Mouse (Mus musculus) lung, embryonic 16.5 days (tissue): Measurements from ENCODE around the gene Exosc2. TPM values are rescaled to one million over a fixed set of nuclear protein-coding genes. Genes with fewer than 3 reads are reported as not detected.

Experiments used
- ATAC-seq: fragments of 200-750 bp; cut with Nextera tagmentation; 2 replicates; pipeline ENCODE4 v1.8.0; 2017; ENCODE audit warnings: low read depth, mild to moderate bottlenecking, moderate library complexity
- H3K27ac ChIP-seq: fragments of 300-500 bp; sonication (generic); 2 replicates; pipeline ENCODE4 v1.5.1; 2014; ENCODE audit warnings: mild to moderate bottlenecking, control low read depth, low read length
- H3K27me3 ChIP-seq: fragments of 300-500 bp; sonication (generic); 2 replicates; pipeline ENCODE4 v1.6.1; 2014; ENCODE audit warnings: low read depth, low read length, mixed read lengths; ENCODE audit not compliant: control insufficient read depth, insufficient read depth
- H3K36me3 ChIP-seq: fragments of 300-500 bp; sonication (generic); 2 replicates; pipeline ENCODE4 v1.6.1; 2014; ENCODE audit warnings: low read length; ENCODE audit not compliant: control insufficient read depth, insufficient read depth
- H3K4me1 ChIP-seq: fragments of 300-500 bp; sonication (generic); replicated peaks from 2 replicates; pipeline ENCODE4 v1.6.1; 2014; ENCODE audit warnings: low read length, mixed read lengths; ENCODE audit not compliant: control insufficient read depth, insufficient read depth
- H3K4me2 ChIP-seq: fragments of 300-500 bp; sonication (generic); 2 replicates; pipeline ENCODE4 v1.6.1; 2014; ENCODE audit warnings: low read depth, low read length, control low read depth
- H3K4me3 ChIP-seq: fragments of 300-500 bp; sonication (generic); 2 replicates; pipeline ENCODE4 v1.5.1; 2014; ENCODE audit warnings: mild to moderate bottlenecking, low read length, control low read depth
- H3K9ac ChIP-seq: fragments of 300-500 bp; sonication (generic); 2 replicates; pipeline ENCODE4 v1.6.1; 2014; ENCODE audit warnings: low read length, control low read depth
- H3K9me3 ChIP-seq: fragments of 300-500 bp; sonication (generic); 2 replicates; pipeline ENCODE4 v1.6.1; 2016; ENCODE audit warnings: low read length; ENCODE audit not compliant: control insufficient read depth
- WGBS: fragments of 180-500 bp; shearing (Covaris S2); extraction: QIAGEN DNeasy Blood & Tissue Kit; methylation state at CpG from one replicate; pipeline ENCODE4 v1.1.7; 2014; 5-methylcytosine and 5-hydroxymethylcytosine counted together
- polyA plus RNA-seq: library from polyadenylated mRNA; unstranded; fragments of >200 nt; fragmentation: Nextera tagmentation; extraction: Ambion mirVana; gene quantifications from 2 replicates; pipeline ENCODE4 v1.2.1, GENCODE M21; 2015

The Exosc2 gene
- polyA plus RNA-seq, 1 experiment from 2014 or later = 55.1 TPM

GRCm38 (mm10) chr2:31714780-31715179, 44.3 kb downstream of the Exosc2 start:
- Histone ChIP-seq H3K4me1 (no peaks in the 10 kb centered on the region), H3K4me2 (no peak overlapping the region), H3K4me3 (no peak overlapping the region), H3K36me3 (no peaks in the 10 kb centered on the region), H3K9ac (no peak overlapping the region), H3K27ac (no peak overlapping the region), H3K9me3 (no peaks in the 10 kb centered on the region), H3K27me3 (no peaks in the 10 kb centered on the region)
- ATAC-seq = no peak
- WGBS = 89% methylated on average over 4 of the region's 4 CpGs

DNA sequence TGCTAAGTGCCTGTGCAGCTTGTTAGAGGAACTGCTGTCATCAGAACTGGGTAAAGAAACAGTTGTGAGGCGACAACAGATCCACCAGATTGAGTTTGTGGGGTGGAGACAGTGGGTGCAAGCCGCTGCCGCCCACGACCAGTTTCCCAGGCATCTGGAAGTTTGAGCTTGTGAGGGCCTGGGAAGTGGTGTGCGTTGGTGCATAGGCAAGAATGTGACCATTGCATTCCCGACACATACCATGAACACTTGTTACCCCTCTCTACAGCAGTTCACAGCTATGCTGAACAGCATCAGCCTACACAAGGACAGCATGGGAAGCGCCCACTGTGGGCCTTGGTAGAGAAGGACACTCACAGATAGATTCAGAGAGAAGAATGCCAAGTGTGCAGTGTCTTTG, 45.5 kb downstream of the Exosc2 start:
- Histone ChIP-seq H3K9me3 (no peaks in the 10 kb centered on the region), H3K27ac (no peak overlapping the region), H3K36me3 (no peaks in the 10 kb centered on the region), H3K27me3 (no peaks in the 10 kb centered on the region), H3K9ac (no peak overlapping the region), H3K4me2 (no peak overlapping the region), H3K4me1 (no peaks in the 10 kb centered on the region), H3K4me3 (no peak overlapping the region)
- no peak for ATAC-seq
- 78% methylated on average over 7 of the region's 7 CpGs for WGBS

GRCm38 (mm10) chr2:31719202-31719880, 48.8 kb downstream of the Exosc2 start:
- 81% methylated on average over 6 of the region's 6 CpGs for WGBS
- H3K27me3 ChIP-seq = no peaks in the 10 kb centered on the region
- no peaks in the 10 kb centered on the region for H3K9me3 ChIP-seq
- no peak overlapping the region for H3K27ac ChIP-seq
- no peak overlapping the region for H3K4me2 ChIP-seq
- no peak overlapping the region for H3K4me3 ChIP-seq
- ATAC-seq = no peak
- H3K36me3 ChIP-seq = no peaks in the 10 kb centered on the region
- H3K4me1 ChIP-seq = no peaks in the 10 kb centered on the region
- H3K9ac ChIP-seq = no peak overlapping the region

DNA sequence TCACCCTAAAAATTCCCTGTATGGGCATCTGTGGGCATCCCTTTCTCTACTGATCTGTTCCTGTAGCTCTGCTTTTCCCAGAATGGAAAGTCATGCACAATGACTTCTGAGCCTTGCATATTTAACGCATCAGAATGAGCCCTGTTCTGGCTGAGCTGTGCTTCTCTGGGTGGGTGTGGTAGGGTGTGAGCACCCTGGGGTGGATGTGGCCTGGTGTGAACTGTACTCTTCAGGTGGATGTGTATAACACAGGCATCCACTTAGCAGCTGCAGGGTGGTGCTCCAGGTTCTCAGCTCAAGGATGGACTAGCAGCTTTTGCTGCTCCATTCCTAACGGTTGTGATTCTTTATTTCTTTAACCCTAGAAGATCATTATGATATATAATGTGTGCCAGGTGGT, 49.4 kb downstream of the Exosc2 start:
- Histone ChIP-seq H3K9ac (no peak overlapping the region), H3K27ac (no peak overlapping the region), H3K4me3 (no peak overlapping the region), H3K4me2 (no peak overlapping the region), H3K36me3 (no peaks in the 10 kb centered on the region), H3K9me3 (no peaks in the 10 kb centered on the region), H3K4me1 (no peaks in the 10 kb centered on the region), H3K27me3 (no peaks in the 10 kb centered on the region)
- no peak for ATAC-seq
- WGBS = 65% methylated on average over 2 of the region's 2 CpGs

- no peaks in the 10 kb centered on the region for H3K36me3 ChIP-seq
- H3K4me2 ChIP-seq = no peak overlapping the region
- H3K9ac ChIP-seq = no peak overlapping the region
- H3K4me1 ChIP-seq = no peaks in the 10 kb centered on the region
- H3K9me3 ChIP-seq = no peaks in the 10 kb centered on the region
- no peak overlapping the region for H3K4me3 ChIP-seq
- no peak overlapping the region for H3K27ac ChIP-seq
- WGBS = 54% methylated on average over 4 of the region's 4 CpGs
- no peaks in the 10 kb centered on the region for H3K27me3 ChIP-seq
- no peak for ATAC-seq
These were observed 50.3 kb downstream of the Exosc2 start for GRCm38 (mm10) chr2:31720783-31721182.

DNA sequence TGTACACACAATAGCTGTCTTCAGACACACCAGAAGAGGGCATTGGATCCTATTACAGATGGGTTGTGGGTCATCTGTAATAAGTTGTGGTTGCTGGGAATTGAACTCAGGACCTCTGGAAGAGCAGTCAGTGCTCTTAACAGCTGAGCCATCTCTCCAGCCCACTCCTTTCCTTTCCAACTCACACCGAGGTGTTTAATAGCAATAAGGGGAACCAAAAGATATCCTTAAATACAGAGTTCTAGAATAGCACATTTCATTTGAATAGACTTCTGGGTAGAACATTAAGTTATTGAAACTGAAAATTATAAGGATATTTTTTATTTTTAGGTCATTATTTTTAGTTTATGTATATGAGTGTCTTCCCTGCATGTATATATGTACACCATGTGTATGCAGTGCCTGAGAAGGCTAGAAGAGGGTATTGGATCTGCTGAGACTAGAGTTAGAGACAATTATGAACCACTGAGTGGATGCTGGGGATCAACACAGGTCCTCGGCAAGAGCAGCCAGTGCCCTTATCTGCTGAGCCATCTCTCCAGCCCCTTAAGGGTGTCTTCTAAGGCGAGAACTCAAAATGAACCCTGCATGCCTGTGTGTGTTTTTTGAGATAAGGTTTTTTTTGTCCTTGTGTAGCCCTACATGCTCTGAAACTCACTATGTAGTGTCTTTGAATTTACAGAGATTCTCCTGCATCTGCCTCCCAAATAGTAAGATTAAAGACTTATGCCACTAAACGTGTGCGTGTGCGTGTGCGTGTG, 54.4 kb downstream of the Exosc2 start:
- H3K4me2 ChIP-seq = no peak overlapping the region
- WGBS = 88% methylated on average over 7 of the region's 7 CpGs
- no peak for ATAC-seq

GRCm38 (mm10) chr2:31727576-31728277, 57.2 kb downstream of the Exosc2 start:
- Histone ChIP-seq H3K4me2 (no peak overlapping the region), H3K9me3 (no peaks in the 10 kb centered on the region), H3K27me3 (no peaks in the 10 kb centered on the region), H3K4me3 (no peak overlapping the region), H3K9ac (no peak overlapping the region), H3K4me1 (peaks cover 3% of the 10 kb centered on the region), H3K36me3 (no peaks in the 10 kb centered on the region), H3K27ac (no peak overlapping the region)
- 72% methylated on average over 9 of the region's 9 CpGs for WGBS
- no peak for ATAC-seq

More for the DNA sequence above, 54.4 kb downstream of the Exosc2 start:
- Histone ChIP-seq H3K9me3 (no peaks in the 10 kb centered on the region), H3K9ac (no peak overlapping the region), H3K27me3 (no peaks in the 10 kb centered on the region), H3K27ac (no peak overlapping the region), H3K4me3 (no peak overlapping the region), H3K36me3 (no peaks in the 10 kb centered on the region), H3K4me1 (peaks cover 3% of the 10 kb centered on the region)

GRCm38 (mm10) chr2:31730640-31731039, 60.1 kb downstream of the Exosc2 start:
- Histone ChIP-seq H3K9ac (no peak overlapping the region), H3K9me3 (no peaks in the 10 kb centered on the region), H3K4me3 (no peak overlapping the region), H3K27ac (no peak overlapping the region), H3K27me3 (no peaks in the 10 kb centered on the region), H3K4me2 (no peak overlapping the region), H3K36me3 (no peaks in the 10 kb centered on the region), H3K4me1 (peaks cover 3% of the 10 kb centered on the region)
- no peak for ATAC-seq
- 68% methylated on average over 5 of the region's 5 CpGs for WGBS
